In the genomic region with DNA sequence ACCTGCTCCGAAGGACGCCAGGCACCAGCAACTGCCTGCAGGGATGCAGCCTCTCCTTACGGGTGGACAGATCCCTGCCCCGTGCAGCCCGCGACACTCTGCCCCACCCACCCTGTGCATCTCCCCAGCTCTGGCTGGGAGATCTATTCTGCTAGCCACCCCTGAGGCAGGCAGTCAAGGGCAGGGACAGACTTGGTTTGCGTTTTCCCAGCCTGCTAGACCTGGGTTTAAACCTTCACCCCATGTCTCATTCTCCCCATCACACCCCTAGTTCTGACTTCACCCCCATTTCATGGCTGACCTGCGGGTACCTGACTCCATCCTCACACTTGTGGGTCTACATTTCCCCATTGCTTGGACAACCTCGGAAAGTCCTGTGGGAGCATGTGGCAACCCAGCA, we compare ENCODE assay signal across 9 mouse cellular contexts. TPM values are rescaled to one million over a fixed set of nuclear protein-coding genes. Genes with fewer than 3 reads are reported as not detected.
DNase-seq lines count a peak whose midpoint lies in the region; ATAC-seq and TF ChIP-seq lines count a peak whose summit lies in the region.
"Had no signal": no experiment of that assay in that cellular context is flagged by ENCODE, and none has a peak within 500 bp of the region (broad histone marks: within the 10 kb centered on the region; RNA-seq: fewer than 3 reads in every experiment).

A gene (minus strand): TSS at position 101 of the 400 bp plus-strand sequence.

- peaks cover 100% of the 10 kb centered on the region for H3K27me3 ChIP-seq in forebrain, embryonic 10.5 days (ENCODE audit: poor library complexity, severe bottlenecking)
- no peaks in the 10 kb centered on the region for H3K27me3 ChIP-seq in midbrain, postnatal 0 days (ENCODE audit: insufficient read depth, low read length)

- peak within 1 kb of the TSS; percentile 81 for H3K4me2 ChIP-seq in midbrain, postnatal 0 days (ENCODE audit: low read depth, low read length, poor library complexity, severe bottlenecking)

- no peak for TF ChIP-seq CTCF in layer of hippocampus, adult 2 months (conservative IDR thresholded peaks at IDR 0.05)
- no peak for TF ChIP-seq CTCF in midbrain, postnatal 0 days (IDR thresholded peaks at IDR 0.05)

- 11% methylated on average over 9 of the region's 9 CpGs for WGBS in forebrain, embryonic 10.5 days
- WGBS in midbrain, postnatal 0 days, result 11% methylated on average over 7 of the region's 9 CpGs

- H3K4me3 ChIP-seq in layer of hippocampus, adult 2 months, result peak within 1 kb of the TSS; percentile 78
- H3K4me3 ChIP-seq in forebrain, embryonic 10.5 days, result peak within 1 kb of the TSS; percentile 70
- peak within 1 kb of the TSS; percentile 63 for H3K4me3 ChIP-seq in midbrain, postnatal 0 days (ENCODE audit: low read depth, low read length)

- H3K27ac ChIP-seq in layer of hippocampus, adult 2 months, result peak within 1 kb of the TSS; percentile 96
- H3K27ac ChIP-seq in forebrain, embryonic 10.5 days, result peak within 1 kb of the TSS; percentile 83
- H3K27ac ChIP-seq in midbrain, postnatal 0 days (ENCODE audit: low read depth, low read length), result peak within 1 kb of the TSS; percentile 59

- H3K9ac ChIP-seq in midbrain, postnatal 0 days (replicated peaks; ENCODE audit: low read length, poor library complexity, severe bottlenecking), result peak within 1 kb of the TSS; percentile 81

- H3K36me3 ChIP-seq in forebrain, embryonic 10.5 days (replicated peaks), result no peaks in the 10 kb centered on the region
- H3K36me3 ChIP-seq in midbrain, postnatal 0 days (ENCODE audit: insufficient read depth, low read length), result no peaks in the 10 kb centered on the region

- no peak for ATAC-seq in midbrain, postnatal 0 days (ENCODE audit: low FRiP score)
- no peak for ATAC-seq in megakaryocyte-erythroid progenitor cell, adult 5-6 weeks (replicated peaks; ENCODE audit: low FRiP score, low TSS enrichment, poor library complexity, severe bottlenecking)

- H3K9me3 ChIP-seq in forebrain, embryonic 10.5 days, result no peaks in the 10 kb centered on the region
- no peaks in the 10 kb centered on the region for H3K9me3 ChIP-seq in midbrain, postnatal 0 days (ENCODE audit: low read length)

- peaks cover 60% of the 10 kb centered on the region for H3K4me1 ChIP-seq in forebrain, embryonic 10.5 days
- peaks cover 14% of the 10 kb centered on the region; the same call in 1 of the 2 replicates for H3K4me1 ChIP-seq in midbrain, postnatal 0 days (ENCODE audit: insufficient read depth, low read length)

- no peak for DNase-seq in layer of hippocampus, adult 2 months (ENCODE audit: low spot score in 2 of 2)
- DNase-seq in layer of hippocampus, adult 11-12 months (ENCODE audit: low spot score), result no peak
- no peak for DNase-seq in forebrain, embryonic 10.5 days (ENCODE audit: extremely low spot score, low spot score)
- no peak for DNase-seq in layer of hippocampus, postnatal 25 days (ENCODE audit: extremely low spot score in 1 of 2, low spot score in 1 of 2)
- DNase-seq in midbrain, postnatal 0 days (ENCODE audit: low spot score), result no peak
- no peak for DNase-seq in kidney, adult 8-10 months
- no peak for DNase-seq in spleen, postnatal 36 days (ENCODE audit: low spot score in 2 of 2)

RNA-seq across cellular contexts. Expression of the gene that starts here (rescaled TPM):
- 10 to 100 TPM; 61.4 to 63.9 TPM for total RNA-seq in layer of hippocampus, adult 2 months (2021)
- 1.0 TPM in 2 replicates for polyA plus RNA-seq in forebrain, embryonic 10.5 days (2016; fragmentation: Nextera tagmentation; extraction: Ambion mirVana)
- 10 to 100 TPM; 62.5 to 65.1 TPM for total RNA-seq in layer of hippocampus, postnatal 25 days (2021)
- total RNA-seq in midbrain, postnatal 0 days (2014; rRNA removed), result 50.0 and 73.5 TPM in 2 replicates
- 18.1 and 20.4 TPM in 2 replicates for polyA plus RNA-seq in midbrain, postnatal 0 days (2015; fragmentation: Nextera tagmentation; extraction: Ambion mirVana)
- not detected in 2 replicates for total RNA-seq in megakaryocyte-erythroid progenitor cell, adult 5-6 weeks (2014; fragmentation: Nextera tagmentation)
- not detected in 2 replicates for total RNA-seq in megakaryocyte-erythroid progenitor cell, adult 5-6 weeks (2017)
- total RNA-seq: megakaryocyte progenitor cell, adult 5-6 weeks had no signal

Comparison
In these comparisons a context has a peak if more than half of its experiments do, and no peak if none do; other contexts are left out.
1. RNA of the gene that starts here (total RNA-seq): 62.5 to 65.1 TPM in layer of hippocampus, postnatal 25 days, 61.4 to 63.9 TPM in layer of hippocampus, adult 2 months and 50.0 to 73.5 TPM in midbrain, postnatal 0 days; not detected in megakaryocyte-erythroid progenitor cell, adult 5-6 weeks; every median in the first group is over 10 times any median in the second.
2. Peak in every context shown above with its lines, with median percentiles within 50 percentile points of each other: H3K27ac ChIP-seq and H3K4me3 ChIP-seq.